Mouse (Mus musculus): ENCODE measurements around the gene Dusp11. TPM values are rescaled to one million over a fixed set of nuclear protein-coding genes. Genes with fewer than 3 reads are reported as not detected.
A peak's percentile ranks its signal among the peaks of the same experiment; 100 is the strongest.
"Not testable (repeated sequence)": the region's sequence is repeated elsewhere in the genome, so short reads cannot be mapped to it uniquely, and the experiment has no call there.

Dusp11 gene
- total RNA-seq, 1 experiment from 2014 or later, result 115 TPM

- DNase-seq, result peak; percentile 93
Observed at GRCm38 (mm10) chr6:85936508-85937465, 24.7 kb downstream of the Dusp11 start.

- no peak for DNase-seq
Observed at GRCm38 (mm10) chr6:85935646-85936045, 25.8 kb downstream of the Dusp11 start.

DNA sequence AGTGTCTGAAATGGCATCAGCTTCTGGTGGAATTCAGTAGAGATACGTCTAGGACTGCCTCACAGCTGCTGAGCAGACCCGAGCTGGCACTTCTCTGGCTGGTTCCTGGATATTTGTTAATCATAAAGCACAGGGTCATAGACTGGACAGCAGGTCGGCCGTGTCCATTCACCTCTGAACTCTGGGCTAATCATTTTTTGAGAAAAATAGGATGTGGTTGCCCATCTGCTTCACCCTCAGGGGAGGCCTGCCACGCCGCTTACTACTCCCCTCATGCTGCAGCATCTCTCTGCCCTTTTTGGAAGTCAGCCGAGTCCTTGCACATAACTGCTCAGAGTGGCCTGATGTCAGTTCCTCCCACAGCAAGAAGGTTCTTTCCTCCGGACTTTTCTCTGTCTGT lies 27.4 kb downstream of the Dusp11 start:
- DNase-seq, result no peak

DNA sequence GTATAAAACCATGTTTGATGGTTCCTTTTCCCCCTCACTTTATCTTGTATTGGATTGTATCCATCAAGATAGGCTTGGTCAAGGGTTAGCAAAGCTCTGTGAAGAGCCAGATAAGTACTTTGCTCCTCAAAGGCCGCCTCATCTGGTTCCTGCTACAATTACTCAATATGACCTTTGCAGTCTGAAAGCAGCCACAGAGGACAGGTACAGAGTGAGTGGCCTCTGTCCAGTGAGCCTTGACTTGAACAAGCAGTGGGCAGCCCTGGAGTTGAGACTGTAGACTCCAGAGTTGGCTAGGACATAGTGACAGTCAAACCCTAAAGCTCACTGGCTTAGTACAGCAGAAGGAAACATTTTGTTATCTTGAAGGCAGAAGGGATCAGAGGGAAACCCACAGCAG lies 32.2 kb downstream of the Dusp11 start:
- no peak for DNase-seq

GRCm38 (mm10) chr6:85927476-85928464 lies 33.7 kb downstream of the Dusp11 start:
- DNase-seq, result no peak

DNA sequence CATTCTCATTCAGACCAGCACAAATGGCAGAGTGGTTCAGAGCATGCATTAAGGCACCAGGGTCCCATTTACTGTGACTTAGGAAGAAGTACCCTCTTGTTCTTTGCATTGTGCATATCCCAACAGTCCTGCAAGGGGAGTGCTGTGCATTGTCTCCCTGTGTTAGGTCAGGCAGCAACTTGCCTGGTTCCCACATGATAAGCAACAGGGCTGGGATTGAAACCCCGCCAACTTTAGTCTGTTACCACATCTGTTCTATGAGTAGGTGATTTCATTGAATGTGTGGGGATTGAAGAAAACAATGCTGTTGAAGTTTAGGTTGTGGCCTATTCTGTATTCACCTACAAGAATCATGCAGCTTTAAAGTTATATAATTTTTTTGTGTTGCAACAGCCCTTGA lies 34.8 kb downstream of the Dusp11 start:
- DNase-seq, result peak; percentile 47

- DNase-seq, result no peak
Observed at GRCm38 (mm10) chr6:85923643-85924042, 37.8 kb downstream of the Dusp11 start.

GRCm38 (mm10) chr6:85919401-85919800 lies 42.1 kb downstream of the Dusp11 start:
- no peak for DNase-seq

- not testable (repeated sequence) for DNase-seq
Observed at GRCm38 (mm10) chr6:85918341-85918740, 43.1 kb downstream of the Dusp11 start.

DNA sequence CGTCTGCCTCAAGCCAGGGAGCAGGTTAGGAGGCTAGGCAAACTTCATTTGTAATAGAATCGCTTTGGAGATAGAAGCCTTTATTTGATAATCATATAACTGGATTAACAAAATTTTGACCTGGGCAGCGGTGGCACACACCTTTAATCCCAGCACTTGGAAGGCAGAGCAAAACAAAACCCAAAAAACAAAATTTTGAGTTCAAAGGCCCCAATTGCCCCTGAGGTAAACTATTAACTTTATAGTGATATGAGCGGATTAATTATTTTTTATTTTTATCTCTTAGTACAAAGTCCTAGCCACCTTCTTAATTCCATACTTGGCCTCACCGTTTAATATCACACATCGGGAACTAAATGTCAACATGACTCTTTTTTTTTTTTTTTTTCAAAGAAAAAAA lies 44.9 kb downstream of the Dusp11 start:
- no peak for DNase-seq

DNA sequence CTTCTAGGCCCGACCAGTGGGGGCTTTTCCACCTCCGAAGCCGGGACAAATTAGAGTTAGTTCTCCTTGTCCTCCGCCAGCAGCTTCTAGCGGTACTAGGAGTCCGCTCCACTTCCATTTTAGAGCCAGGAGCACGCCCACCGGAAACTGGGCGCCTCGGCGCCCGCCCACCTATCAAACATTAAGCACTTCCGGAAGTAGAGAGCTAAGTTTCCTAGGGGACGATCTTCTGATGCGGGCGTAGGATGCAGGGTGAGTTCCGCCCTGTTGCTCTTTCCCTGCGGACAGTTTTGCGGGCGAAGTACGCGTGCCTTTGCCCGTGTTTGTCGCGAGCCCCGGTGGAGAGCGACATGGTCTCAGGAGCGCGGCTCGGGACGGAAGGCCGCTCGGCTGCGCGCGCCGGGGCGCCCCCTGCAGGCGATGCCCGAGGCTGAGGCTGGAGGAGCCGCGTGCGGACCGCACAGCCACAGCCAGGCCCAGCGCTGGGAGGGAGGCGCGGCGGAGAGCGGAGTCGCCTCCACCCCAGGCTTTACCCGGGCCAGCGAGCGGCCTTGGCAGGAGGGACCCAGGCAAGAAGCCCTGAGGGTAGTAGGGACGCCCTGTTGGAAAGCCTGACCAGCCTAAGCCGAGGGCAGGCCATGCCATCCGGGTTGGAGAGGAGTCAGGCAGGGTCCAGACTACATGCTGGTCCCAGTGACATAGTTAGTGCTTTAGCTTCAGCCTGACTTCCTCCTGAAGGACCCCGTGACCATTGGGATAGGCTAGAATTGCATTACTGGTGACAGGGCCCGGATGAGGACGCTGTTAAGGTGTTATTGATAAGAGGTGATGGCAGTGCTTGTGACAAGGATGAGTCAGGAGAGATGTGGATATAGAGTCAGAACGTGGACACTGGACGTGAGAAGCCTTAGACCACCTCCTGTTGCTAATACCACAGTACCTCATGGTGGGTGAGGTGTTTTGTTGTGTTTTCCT lies 45.6 kb downstream of the Dusp11 start, which contains the start of gene Nat8f1:
Gene Nat8f1 (minus strand): TSS at position 149 of the 975 bp plus-strand sequence.
- DNase-seq, result peak; percentile 93

DNA sequence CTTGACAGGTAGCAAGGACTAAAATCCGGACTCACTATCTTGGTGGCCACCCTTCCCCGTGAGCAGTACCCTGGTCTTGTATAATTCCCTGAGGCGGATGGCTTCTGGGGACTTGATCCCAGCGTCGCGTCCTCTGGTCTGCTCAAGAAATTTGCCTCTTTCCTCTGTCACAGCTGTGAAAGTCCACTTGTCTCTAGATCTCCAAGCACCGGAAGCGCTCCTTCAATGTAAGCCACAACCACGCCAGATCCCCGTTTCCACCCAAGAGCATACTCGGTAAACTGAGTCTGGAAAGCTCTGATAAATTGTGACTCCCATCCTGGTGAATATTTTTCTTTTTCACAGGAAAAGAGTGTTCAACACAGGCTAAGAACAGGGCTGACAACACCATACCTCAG lies 46.3 kb downstream of the Dusp11 start:
- peak; percentile 36 for DNase-seq

DNA sequence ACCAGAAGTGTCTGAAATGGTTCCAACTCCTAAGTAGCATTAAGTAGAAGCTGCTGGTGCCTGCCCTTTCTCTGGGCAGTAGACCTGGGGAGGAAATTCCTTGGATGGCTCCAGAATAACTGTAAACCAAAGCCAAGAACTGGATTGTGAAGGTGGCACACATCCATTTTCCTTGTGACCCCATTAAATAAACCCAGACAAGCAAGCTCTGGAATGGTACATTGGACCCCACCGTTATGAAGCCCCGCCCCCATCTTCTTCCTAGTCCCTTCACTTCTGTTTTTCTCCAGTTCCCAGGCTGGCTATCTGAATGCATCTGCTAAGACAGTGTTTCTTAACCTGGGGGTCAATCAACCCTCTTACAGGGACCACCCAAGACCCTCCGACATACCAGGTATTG lies 49.9 kb downstream of the Dusp11 start, which contains the start of gene Tprkb:
Gene Tprkb (plus strand): TSS at position 279 of the 400 bp plus-strand sequence.
- no peak for DNase-seq

DNA sequence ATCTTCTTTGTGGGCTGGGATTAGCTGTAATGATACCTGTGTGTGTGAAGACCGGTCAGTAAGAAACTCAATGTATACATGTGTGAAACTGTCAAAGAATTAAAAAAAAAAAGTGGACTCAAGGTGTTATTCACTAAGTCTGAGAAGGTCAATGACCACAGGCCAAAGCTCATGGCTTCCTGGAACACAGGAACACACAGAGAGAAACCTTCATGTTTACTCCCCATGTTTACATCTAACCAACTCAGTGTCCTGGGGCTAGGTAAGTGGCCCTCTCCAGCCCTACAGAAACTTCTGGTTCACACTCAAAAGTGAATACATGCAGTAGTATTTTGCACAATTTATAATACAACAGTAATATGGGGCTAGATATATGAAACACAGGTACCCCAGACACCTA lies 51.8 kb downstream of the Dusp11 start:
- DNase-seq, result no peak

GRCm38 (mm10) chr6:85908341-85908740 lies 53.1 kb downstream of the Dusp11 start:
- no peak for DNase-seq

DNA sequence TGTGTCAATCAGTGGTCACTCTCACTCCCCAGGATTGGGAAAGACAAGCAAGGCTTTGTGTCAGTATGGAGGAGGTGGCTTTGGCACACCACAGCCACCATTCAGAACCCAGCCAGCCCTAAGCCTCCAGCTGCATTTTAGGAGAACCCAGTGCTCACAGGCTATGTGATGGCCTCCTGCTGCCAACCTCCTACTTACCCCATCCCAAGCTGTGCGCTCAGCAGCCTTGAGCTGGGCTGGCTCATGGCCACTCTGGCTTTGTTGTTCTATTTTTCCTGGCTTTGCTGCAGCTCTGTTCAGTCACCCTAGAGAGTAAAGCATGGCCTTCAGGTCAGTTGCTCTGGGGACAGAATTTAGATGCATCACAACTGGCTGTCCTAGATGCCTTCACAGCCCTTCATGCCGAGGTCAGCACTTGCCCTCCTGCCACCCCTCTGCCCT lies 54.5 kb downstream of the Dusp11 start:
- peak; percentile 82 for DNase-seq

- peak; percentile 89 for DNase-seq
Observed at GRCm38 (mm10) chr6:85904642-85905061, 56.8 kb downstream of the Dusp11 start, which contains the start of gene Nat8f4. Gene Nat8f4 (minus strand): TSS chr6:85904884.

GRCm38 (mm10) chr6:85902303-85902702 lies 59.2 kb downstream of the Dusp11 start:
- DNase-seq, result no peak

- not testable (repeated sequence) for DNase-seq
Observed at GRCm38 (mm10) chr6:85898596-85899475, 62.6 kb downstream of the Dusp11 start.

- DNase-seq, result peak; percentile 43
Observed at GRCm38 (mm10) chr6:85895061-85895648, 66.3 kb downstream of the Dusp11 start.
